Mouse (Mus musculus) limb, embryonic 12.5 days (tissue): ENCODE measurements around the gene Elk1. TPM values are rescaled to one million over a fixed set of nuclear protein-coding genes. Genes with fewer than 3 reads are reported as not detected.

Experiments used
- ATAC-seq: fragments of 200-750 bp; cut with Nextera tagmentation; 2 replicates; pipeline ENCODE4 v1.8.0; 2017; ENCODE audit warnings: low read depth, moderate TSS enrichment; ENCODE audit not compliant: insufficient number of reproducible peaks, insufficient read depth, low FRiP score, low TSS enrichment
- H3K27ac ChIP-seq: fragments of 300-500 bp; sonication (generic); 2 replicates; pipeline ENCODE4 v1.5.1; 2016; ENCODE audit warnings: mild to moderate bottlenecking, moderate library complexity
- H3K27me3 ChIP-seq: fragments of 300-500 bp; sonication (generic); 2 replicates; pipeline ENCODE4 v1.6.1; 2016; ENCODE audit warnings: mild to moderate bottlenecking, moderate library complexity
- H3K36me3 ChIP-seq: fragments of 300-500 bp; sonication (generic); 2 replicates; pipeline ENCODE4 v1.6.1; 2016; ENCODE audit warnings: mild to moderate bottlenecking, moderate library complexity
- H3K4me1 ChIP-seq: fragments of 300-500 bp; sonication (generic); replicated peaks from 2 replicates; pipeline ENCODE4 v1.6.1; 2016
- H3K4me2 ChIP-seq: fragments of 300-500 bp; sonication (generic); 2 replicates; pipeline ENCODE4 v1.6.1; 2016; ENCODE audit warnings: mild to moderate bottlenecking, moderate library complexity
- H3K4me3 ChIP-seq: fragments of 300-500 bp; sonication (generic); replicated peaks from 2 replicates; pipeline ENCODE4 v1.5.1; 2016; ENCODE audit warnings: mild to moderate bottlenecking
- H3K9ac ChIP-seq: fragments of 300-500 bp; sonication (generic); replicated peaks from 2 replicates; pipeline ENCODE4 v1.6.1; 2016; ENCODE audit warnings: mild to moderate bottlenecking, moderate library complexity
- H3K9me3 ChIP-seq: fragments of 300-500 bp; sonication (generic); 2 replicates; pipeline ENCODE4 v1.6.1; 2016; ENCODE audit warnings: mild to moderate bottlenecking, moderate library complexity
- WGBS: fragments of 180-500 bp; shearing (Covaris S2); methylation state at CpG from one replicate; pipeline ENCODE4 v1.1.7; 2016; 5-methylcytosine and 5-hydroxymethylcytosine counted together
- polyA plus RNA-seq: library from polyadenylated mRNA; unstranded; fragments of >200 nt; fragmentation: Nextera tagmentation; extraction: Ambion mirVana; gene quantifications from 2 replicates; pipeline ENCODE4 v1.2.1, GENCODE M21; 2016

Gene Elk1
- polyA plus RNA-seq, 1 experiment from 2014 or later: 17.7 TPM

DNA sequence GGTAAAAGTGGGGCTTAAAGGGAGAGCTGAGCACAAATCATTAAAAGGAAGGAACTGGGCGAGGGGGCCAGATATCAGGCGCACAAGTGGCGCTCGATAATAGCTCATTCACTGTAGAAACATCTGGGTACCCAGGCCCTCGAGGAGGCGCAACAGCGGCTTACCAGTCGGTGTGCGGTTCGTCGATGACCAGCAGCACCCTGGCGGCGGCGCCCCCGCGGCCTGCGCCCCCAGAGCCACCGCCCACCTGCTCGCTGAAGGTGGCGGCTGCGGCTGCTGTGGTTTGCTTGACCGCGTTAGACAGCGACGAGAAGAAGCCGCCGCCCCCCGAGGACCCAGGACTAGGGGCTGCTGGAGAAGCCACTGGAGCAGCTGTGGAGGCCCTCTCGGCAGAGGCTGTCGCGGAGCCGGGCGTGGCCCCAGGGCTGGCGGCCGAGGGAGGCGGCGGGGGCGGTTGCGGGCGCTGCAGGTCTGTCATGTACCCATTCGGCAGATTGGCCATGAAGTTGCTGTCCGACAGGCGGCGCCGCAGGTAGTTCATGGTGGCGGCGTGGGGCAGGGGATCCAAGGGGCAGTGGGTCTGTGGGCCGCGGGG, 30.1 kb downstream of the Elk1 start:
- no peak; the same call in 1 of the 2 replicates for ATAC-seq

DNA sequence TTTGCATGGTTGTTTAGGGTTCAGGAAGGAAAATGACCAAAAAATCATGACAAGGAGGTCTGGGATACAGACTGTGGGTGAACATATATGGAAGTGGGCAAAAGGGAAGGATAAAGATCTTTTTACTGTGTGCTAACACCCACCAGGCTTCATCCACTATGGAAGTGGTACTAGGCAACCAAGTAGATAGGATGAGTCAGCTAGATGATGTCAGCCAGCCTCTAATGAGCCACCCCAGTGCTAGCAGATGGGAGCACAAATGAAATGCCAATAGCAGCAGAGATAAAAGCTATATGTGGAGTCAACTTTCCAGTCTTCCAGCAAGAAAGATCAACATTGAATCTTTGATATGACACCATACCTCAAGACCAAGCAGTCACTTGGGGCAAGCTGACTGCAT, 35.3 kb downstream of the Elk1 start:
- no peak for ATAC-seq
- Histone ChIP-seq H3K9me3 (0 out of 2 replicates have a peak, but pooled peaks cover 3% of the 10 kb centered on the region), H3K9ac (no peak overlapping the region), H3K27ac (no peak overlapping the region), H3K27me3 (peaks cover 8% of the 10 kb centered on the region; the same call in 1 of the 2 replicates), H3K36me3 (no peaks in the 10 kb centered on the region), H3K4me2 (no peak overlapping the region), H3K4me1 (no peaks in the 10 kb centered on the region), H3K4me3 (no peak overlapping the region)

More for the DNA sequence above, 30.1 kb downstream of the Elk1 start:
- H3K9me3 ChIP-seq: no peaks in the 10 kb centered on the region
- no peaks in the 10 kb centered on the region for H3K36me3 ChIP-seq
- no peak overlapping the region for H3K27ac ChIP-seq
- H3K4me1 ChIP-seq: no peaks in the 10 kb centered on the region
- peak overlapping the region; percentile 39 for H3K4me3 ChIP-seq
- 15% methylated on average over 42 of the region's 49 CpGs for WGBS
- no peak overlapping the region for H3K9ac ChIP-seq
- peaks cover 14% of the 10 kb centered on the region; the same call in 1 of the 2 replicates for H3K27me3 ChIP-seq
- H3K4me2 ChIP-seq: peak overlapping the region; percentile 62

DNA sequence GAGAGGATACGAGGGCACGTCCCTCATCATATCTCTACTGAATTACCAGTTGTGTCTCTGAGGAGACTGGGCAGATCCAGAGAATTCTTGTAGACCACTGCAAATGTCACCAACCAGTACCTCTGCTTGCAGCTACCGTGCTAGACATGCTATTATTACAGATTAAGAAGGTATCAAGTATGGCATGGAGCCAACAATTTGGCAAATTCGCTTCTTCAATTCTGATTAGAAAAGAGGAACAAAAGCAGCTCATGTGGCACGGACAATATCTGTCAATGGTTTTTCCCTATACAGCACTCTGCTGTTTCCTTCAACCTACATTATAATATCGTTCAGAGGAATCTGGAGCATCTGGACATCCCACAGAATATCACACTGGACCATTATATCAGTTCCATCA, 36.7 kb downstream of the Elk1 start:
- ATAC-seq: no peak
- Histone ChIP-seq H3K9me3 (0 out of 2 replicates have a peak, but pooled peaks cover 3% of the 10 kb centered on the region), H3K36me3 (no peaks in the 10 kb centered on the region), H3K27me3 (no peaks in the 10 kb centered on the region), H3K4me2 (no peak overlapping the region), H3K4me3 (no peak overlapping the region), H3K9ac (no peak overlapping the region), H3K27ac (no peak overlapping the region), H3K4me1 (no peaks in the 10 kb centered on the region)
- 88% methylated on average over 6 of the region's 6 CpGs for WGBS

DNA sequence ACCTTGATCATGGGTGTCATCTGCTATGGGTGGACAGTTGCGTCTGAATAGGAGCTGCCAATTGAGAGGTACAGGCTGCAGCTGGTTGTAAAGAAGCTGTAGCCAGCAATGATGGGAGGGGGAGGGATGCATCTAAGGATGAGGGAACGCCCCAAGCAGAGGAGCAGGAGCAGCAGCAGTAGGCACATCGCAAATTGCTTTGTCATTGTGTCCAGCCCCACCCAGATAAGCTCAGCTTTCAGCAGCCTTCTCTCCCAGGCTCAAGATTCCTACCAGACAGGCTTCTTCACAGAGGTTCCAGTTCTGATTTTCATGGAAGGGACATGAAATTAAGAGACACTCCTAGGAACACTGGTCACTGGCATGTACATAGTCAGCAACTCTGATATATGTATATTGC, 40.3 kb downstream of the Elk1 start:
- Histone ChIP-seq H3K9ac (no peak overlapping the region), H3K36me3 (no peaks in the 10 kb centered on the region), H3K4me3 (no peak overlapping the region), H3K27ac (no peak overlapping the region), H3K4me1 (no peaks in the 10 kb centered on the region), H3K4me2 (no peak overlapping the region), H3K9me3 (0 out of 2 replicates have a peak, but pooled peaks cover 3% of the 10 kb centered on the region), H3K27me3 (no peaks in the 10 kb centered on the region)
- WGBS: 22% methylated on average over 3 of the region's 3 CpGs
- ATAC-seq: no peak

Other genes starting within 250 kb of the Elk1 start
- gene Usp11, start 246.7 kb downstream of the Elk1 start, polyA plus RNA-seq: 49.5 and 60.6 TPM in 2 replicates
- gene Araf, start 152.8 kb downstream of the Elk1 start, polyA plus RNA-seq: 101 and 103 TPM in 2 replicates
- 14.7 and 15.6 TPM in 2 replicates for gene Timp1, start 80.4 kb downstream of the Elk1 start, polyA plus RNA-seq
- gene Syn1, start 29.6 kb downstream of the Elk1 start, polyA plus RNA-seq: 0.14 and 0.20 TPM in 2 replicates
- 2.9 and 3.6 TPM in 2 replicates for gene Cfp, start 19.1 kb downstream of the Elk1 start, polyA plus RNA-seq
- 57.4 and 60.6 TPM in 2 replicates for gene Uxt, start 11.4 kb upstream of the Elk1 start, polyA plus RNA-seq
- 6.3 and 6.5 TPM in 2 replicates for gene Zfp182, start 111.7 kb upstream of the Elk1 start, polyA plus RNA-seq
- not detected in 2 replicates for gene Spaca5, start 117.8 kb upstream of the Elk1 start, polyA plus RNA-seq
- 1.1 and 1.6 TPM in 2 replicates for gene Zfp300, start 138.9 kb upstream of the Elk1 start, polyA plus RNA-seq
- gene Ssxa1, start 165.2 kb upstream of the Elk1 start, polyA plus RNA-seq: not detected in 2 replicates
- not detected in 2 replicates for gene Gm21876, start 225.0 kb upstream of the Elk1 start, polyA plus RNA-seq